Mouse (Mus musculus) liver, postnatal 0 days (tissue): ENCODE results near the gene Ndufa6.

Experiments used
- CTCF ChIP-seq: sonication (generic); IDR thresholded peaks from 2 replicates; pipeline ENCODE4 v1.5.1; 2016; ENCODE audit warnings: antibody characterized with exemption, low read depth
- EP300 ChIP-seq: IDR thresholded peaks from 2 replicates; pipeline ENCODE4 v1.6.1; 2016; ENCODE audit warnings: antibody characterized with exemption, low read depth, mild to moderate bottlenecking

DNA sequence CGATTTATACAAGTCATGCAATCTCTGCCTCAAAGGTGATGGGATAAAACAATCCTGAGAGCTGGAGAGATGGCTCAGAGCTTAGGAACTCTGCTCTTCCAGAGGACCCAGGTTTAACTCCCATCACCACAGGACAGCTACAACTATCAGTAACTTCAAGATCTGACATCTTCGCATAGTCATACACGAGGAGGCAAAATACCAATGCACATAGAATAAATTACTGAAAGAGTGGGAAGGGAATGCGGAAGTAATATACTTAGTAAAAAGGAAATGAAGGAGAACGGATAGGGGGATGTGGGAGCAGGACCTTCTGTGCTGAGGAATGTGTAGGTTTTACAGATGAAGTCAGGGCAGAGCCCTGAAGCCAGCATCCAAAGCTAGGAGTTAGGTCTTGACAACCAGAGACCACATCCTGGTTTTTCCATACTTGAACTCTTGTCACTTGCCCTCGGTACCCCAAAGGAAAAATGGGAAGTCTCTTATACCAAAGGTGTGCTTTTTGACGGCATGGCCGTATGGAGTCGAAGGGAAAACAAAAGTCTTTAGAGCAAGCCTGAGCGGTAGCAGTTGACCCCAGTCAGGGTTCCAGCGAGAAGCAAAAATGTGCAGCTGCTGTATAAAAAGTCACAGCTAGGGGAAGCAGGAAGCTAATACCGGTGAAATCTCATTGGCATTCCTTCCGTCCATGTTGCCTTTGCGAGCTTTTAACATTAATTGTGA lies 7.4 kb downstream of the Ndufa6 start:
- peak; percentile 36 for TF ChIP-seq CTCF
- no peak for TF ChIP-seq EP300
